Mouse (Mus musculus): ENCODE measurements at regions not wholly inside any gene's neighbourhood (a gene's known extent, or its start where the extent isn't known, plus 50 kb on each side); places are given as distances from the start of the nearest gene placed in this dataset.

DNA sequence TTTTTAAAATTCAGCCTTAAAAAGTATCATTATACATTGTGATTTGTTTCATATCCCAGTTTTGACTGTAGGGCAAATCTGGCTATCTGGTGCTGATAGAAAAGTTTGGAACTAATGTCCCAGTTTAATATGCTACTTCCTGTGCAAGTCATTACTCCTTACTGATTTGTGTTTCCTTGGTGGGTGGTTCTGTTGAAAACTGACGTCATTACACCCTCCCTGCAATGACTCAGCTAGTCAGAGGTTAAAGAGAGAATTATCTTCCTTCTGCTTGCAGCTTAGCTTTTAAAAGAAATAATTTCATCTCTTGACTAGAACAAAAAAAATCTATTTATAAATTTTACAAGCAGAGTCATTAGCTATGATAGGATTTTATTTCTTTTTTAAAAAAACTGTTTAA is 104.2 kb upstream of the Abcb5 start:
- 43% methylated on average over 1 of the region's 1 CpGs for WGBS
- Histone ChIP-seq H3K4me3 (replicated peaks) (no peak overlapping the region), H3K27ac (no peak overlapping the region), H3K36me3 (replicated peaks) (no peaks in the 10 kb centered on the region), H3K9ac (no peak overlapping the region), H3K4me1 (peaks cover 8% of the 10 kb centered on the region), H3K27me3 (no peaks in the 10 kb centered on the region; the same call in 1 of the 2 replicates), H3K4me2 (no peak overlapping the region), H3K9me3 (no peaks in the 10 kb centered on the region)
- ATAC-seq (ENCODE audit: low FRiP score), result no peak

- no peak for ATAC-seq (ENCODE audit: low FRiP score)
Observed at GRCm38 (mm10) chr12:119069747-119070146, 103.5 kb upstream of the Abcb5 start.

GRCm38 (mm10) chr12:119068079-119068478 is 101.9 kb upstream of the Abcb5 start:
- no peaks in the 10 kb centered on the region for H3K36me3 ChIP-seq (replicated peaks)
- H3K9ac ChIP-seq, result no peak overlapping the region
- H3K9me3 ChIP-seq, result no peaks in the 10 kb centered on the region
- no peaks in the 10 kb centered on the region for H3K4me1 ChIP-seq
- no peak overlapping the region for H3K27ac ChIP-seq
- H3K27me3 ChIP-seq, result no peaks in the 10 kb centered on the region; the same call in 1 of the 2 replicates
- no peak overlapping the region for H3K4me2 ChIP-seq
- 94% methylated on average over 2 of the region's 2 CpGs for WGBS
- no peak for ATAC-seq (ENCODE audit: low FRiP score)
- H3K4me3 ChIP-seq (replicated peaks), result no peak overlapping the region

More at GRCm38 (mm10) chr12:119069747-119070146, 103.5 kb upstream of the Abcb5 start:
- H3K27ac ChIP-seq, result no peak overlapping the region
- H3K27me3 ChIP-seq, result no peaks in the 10 kb centered on the region; the same call in 1 of the 2 replicates
- H3K4me1 ChIP-seq, result peaks cover 1% of the 10 kb centered on the region
- H3K9ac ChIP-seq, result no peak overlapping the region
- no peaks in the 10 kb centered on the region for H3K9me3 ChIP-seq
- 79% methylated on average over 3 of the region's 3 CpGs for WGBS
- no peaks in the 10 kb centered on the region for H3K36me3 ChIP-seq (replicated peaks)
- H3K4me3 ChIP-seq (replicated peaks), result no peak overlapping the region
- H3K4me2 ChIP-seq, result no peak overlapping the region

DNA sequence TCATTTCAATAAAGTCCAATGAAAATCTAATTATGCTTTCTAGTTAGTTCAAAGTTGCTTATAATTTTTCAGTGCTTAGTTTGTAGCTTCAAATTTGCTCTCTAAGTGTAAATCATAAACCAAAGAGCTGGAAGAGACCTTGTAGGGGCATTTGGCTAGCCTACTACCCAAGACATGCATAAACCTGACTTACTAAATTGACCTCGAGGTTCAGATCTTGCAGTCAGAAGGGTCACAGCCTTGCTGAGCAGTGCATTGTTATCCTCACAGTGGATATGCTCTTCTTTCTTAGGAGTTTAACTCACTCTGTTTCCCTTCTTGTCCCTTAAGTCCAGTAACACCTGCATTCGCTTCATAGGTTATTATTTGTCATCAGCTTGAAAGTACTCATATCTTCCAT is 96.7 kb upstream of the Abcb5 start:
- Histone ChIP-seq H3K36me3 (replicated peaks) (no peaks in the 10 kb centered on the region), H3K4me2 (no peak overlapping the region), H3K9ac (no peak overlapping the region), H3K9me3 (no peaks in the 10 kb centered on the region), H3K27me3 (no peaks in the 10 kb centered on the region; the same call in 1 of the 2 replicates), H3K4me1 (no peaks in the 10 kb centered on the region), H3K27ac (no peak overlapping the region), H3K4me3 (replicated peaks) (no peak overlapping the region)
- 79% methylated on average over 2 of the region's 2 CpGs for WGBS
- ATAC-seq (ENCODE audit: low FRiP score), result no peak

DNA sequence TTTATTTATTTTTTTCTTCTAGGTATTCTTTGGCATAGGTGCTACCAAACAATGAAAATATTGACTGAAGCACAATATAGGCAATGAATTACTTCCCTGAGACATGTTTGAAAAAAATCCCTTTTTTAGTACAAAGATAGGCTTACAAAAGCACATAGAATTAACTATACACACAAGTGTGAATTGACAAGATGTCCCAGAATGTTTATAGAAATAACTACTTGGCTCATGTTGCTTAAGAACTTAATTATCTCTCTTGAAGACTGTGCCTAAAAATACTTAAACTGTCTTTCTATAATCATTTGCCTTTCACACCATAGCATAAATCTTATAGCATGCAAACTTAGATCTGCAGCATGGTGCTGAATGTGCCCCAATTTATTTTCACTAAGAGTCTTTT is 96.3 kb upstream of the Abcb5 start:
- H3K27ac ChIP-seq, result no peak overlapping the region
- no peak overlapping the region for H3K4me3 ChIP-seq (replicated peaks)
- H3K27me3 ChIP-seq, result no peaks in the 10 kb centered on the region
- ATAC-seq (ENCODE audit: low FRiP score), result no peak
- no peaks in the 10 kb centered on the region for H3K36me3 ChIP-seq (replicated peaks)
- no peak overlapping the region for H3K9ac ChIP-seq
- no peak overlapping the region for H3K4me2 ChIP-seq
- H3K4me1 ChIP-seq, result no peaks in the 10 kb centered on the region
- no peaks in the 10 kb centered on the region for H3K9me3 ChIP-seq

- Histone ChIP-seq H3K36me3 (replicated peaks) (no peaks in the 10 kb centered on the region), H3K9ac (no peak overlapping the region), H3K4me2 (no peak overlapping the region), H3K9me3 (no peaks in the 10 kb centered on the region), H3K4me3 (replicated peaks) (no peak overlapping the region), H3K27ac (no peak overlapping the region), H3K27me3 (no peaks in the 10 kb centered on the region), H3K4me1 (no peaks in the 10 kb centered on the region)
- 39% methylated on average over 3 of the region's 3 CpGs for WGBS
- ATAC-seq (ENCODE audit: low FRiP score), result peak; percentile 14; the same call in 1 of the 2 replicates
Observed at GRCm38 (mm10) chr12:119054560-119054959, 88.3 kb upstream of the Abcb5 start.

DNA sequence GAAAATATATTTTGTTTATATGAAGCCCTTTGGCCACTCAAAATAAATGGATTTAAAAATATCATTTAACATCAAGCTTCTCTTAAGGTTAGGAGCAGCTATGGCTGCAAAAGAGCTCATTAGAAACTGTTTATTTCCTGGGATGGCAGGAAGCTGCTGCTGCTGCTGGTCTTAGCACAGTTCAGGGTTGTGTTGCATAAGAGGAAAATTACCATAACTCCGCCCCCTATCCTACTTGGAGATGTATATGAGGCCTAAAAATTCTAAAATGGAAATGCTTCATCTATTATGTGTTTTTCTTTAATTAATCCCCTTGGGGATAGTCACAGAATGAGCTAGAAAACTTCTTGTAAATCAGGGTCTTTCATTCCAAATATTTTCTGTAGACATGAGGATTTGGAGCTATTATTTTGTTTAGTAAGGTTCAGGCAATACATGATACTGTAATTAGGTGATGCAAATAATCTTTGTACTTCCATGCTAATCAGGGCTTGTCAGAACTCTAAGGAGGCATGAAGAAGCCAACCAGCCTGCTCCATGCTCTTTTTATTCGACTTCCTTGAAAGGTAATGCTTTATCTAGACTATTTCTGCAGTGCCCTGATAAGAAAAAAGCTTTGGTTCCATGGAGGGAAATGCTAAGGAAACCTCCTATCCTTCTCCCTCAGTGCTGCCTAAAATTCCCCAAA is 85.6 kb upstream of the Abcb5 start:
- Histone ChIP-seq H3K4me1 (no peaks in the 10 kb centered on the region), H3K9me3 (no peaks in the 10 kb centered on the region), H3K36me3 (replicated peaks) (no peaks in the 10 kb centered on the region), H3K4me3 (replicated peaks) (no peak overlapping the region), H3K27ac (no peak overlapping the region), H3K9ac (no peak overlapping the region), H3K27me3 (no peaks in the 10 kb centered on the region), H3K4me2 (no peak overlapping the region)
- ATAC-seq (ENCODE audit: low FRiP score), result no peak
- WGBS, result 54% methylated on average over 2 of the region's 2 CpGs

DNA sequence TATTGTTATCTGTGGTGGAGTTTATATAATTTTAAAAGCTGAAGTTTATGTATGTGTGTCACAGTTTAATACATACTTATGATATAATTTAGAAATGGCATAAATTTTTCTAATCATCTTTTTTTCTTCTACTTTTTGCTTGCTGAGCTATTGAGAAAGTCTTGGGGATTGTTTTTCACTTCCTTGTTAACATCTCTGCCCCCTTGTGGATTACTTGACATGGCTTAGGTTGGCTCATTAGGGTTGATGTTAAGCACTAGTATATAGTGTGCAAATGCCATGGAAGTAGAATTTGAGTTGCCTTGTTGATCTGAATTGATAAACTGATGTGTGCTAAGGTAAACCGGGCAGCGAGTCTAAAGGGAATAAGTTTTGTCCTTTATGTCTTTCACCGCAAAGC is 72.1 kb upstream of the Abcb5 start:
- Histone ChIP-seq H3K36me3 (replicated peaks) (no peaks in the 10 kb centered on the region), H3K27ac (no peak overlapping the region), H3K9ac (no peak overlapping the region), H3K4me1 (no peaks in the 10 kb centered on the region), H3K4me2 (no peak overlapping the region), H3K9me3 (no peaks in the 10 kb centered on the region), H3K4me3 (replicated peaks) (no peak overlapping the region), H3K27me3 (no peaks in the 10 kb centered on the region)
- WGBS, result 96% methylated on average over 3 of the region's 3 CpGs
- ATAC-seq (ENCODE audit: low FRiP score), result no peak

DNA sequence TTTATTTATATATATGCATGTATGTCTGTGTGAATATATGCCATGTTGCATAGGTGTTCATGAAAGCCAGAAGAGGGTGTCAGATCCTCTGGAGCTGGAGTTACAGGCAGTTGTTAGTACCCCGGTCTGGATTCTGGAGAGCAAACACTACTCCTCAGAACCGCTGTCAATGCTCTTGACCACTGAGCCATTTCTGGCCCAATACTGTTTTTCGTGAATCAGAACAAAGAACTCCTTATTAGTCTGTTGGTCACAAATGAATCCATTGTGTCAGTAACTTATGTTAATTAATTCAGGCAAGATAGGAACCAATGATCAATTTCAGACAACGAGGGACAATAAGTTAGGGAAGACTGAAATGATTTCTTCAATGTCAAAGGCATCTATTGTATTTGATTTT is 68.6 kb upstream of the Abcb5 start:
- H3K9me3 ChIP-seq, result no peaks in the 10 kb centered on the region
- H3K4me1 ChIP-seq, result no peaks in the 10 kb centered on the region
- no peaks in the 10 kb centered on the region for H3K36me3 ChIP-seq (replicated peaks)
- ATAC-seq (ENCODE audit: low FRiP score), result no peak
- H3K27ac ChIP-seq, result no peak overlapping the region
- no peak overlapping the region for H3K4me3 ChIP-seq (replicated peaks)
- H3K27me3 ChIP-seq, result no peaks in the 10 kb centered on the region
- no peak overlapping the region for H3K9ac ChIP-seq
- no peak overlapping the region for H3K4me2 ChIP-seq
- WGBS, result 68% methylated on average over 4 of the region's 4 CpGs

- H3K4me1 ChIP-seq, result no peaks in the 10 kb centered on the region; the same call in 1 of the 2 replicates
- no peak overlapping the region for H3K27ac ChIP-seq
- no peaks in the 10 kb centered on the region for H3K36me3 ChIP-seq (replicated peaks)
- no peak for ATAC-seq (ENCODE audit: low FRiP score)
- no peak overlapping the region for H3K4me3 ChIP-seq (replicated peaks)
- 63% methylated on average over 2 of the region's 2 CpGs for WGBS
- H3K27me3 ChIP-seq, result no peaks in the 10 kb centered on the region
- H3K9me3 ChIP-seq, result no peaks in the 10 kb centered on the region
- no peak overlapping the region for H3K9ac ChIP-seq
- no peak overlapping the region for H3K4me2 ChIP-seq
Observed at GRCm38 (mm10) chr12:119028711-119029110, 62.5 kb upstream of the Abcb5 start.

GRCm38 (mm10) chr12:119028161-119028560 is 61.9 kb upstream of the Abcb5 start:
- no peak overlapping the region for H3K4me3 ChIP-seq (replicated peaks)
- ATAC-seq (ENCODE audit: low FRiP score), result no peak
- no peaks in the 10 kb centered on the region for H3K27me3 ChIP-seq
- 45% methylated on average over 2 of the region's 2 CpGs for WGBS
- no peaks in the 10 kb centered on the region for H3K36me3 ChIP-seq (replicated peaks)
- no peaks in the 10 kb centered on the region for H3K9me3 ChIP-seq
- H3K4me1 ChIP-seq, result no peaks in the 10 kb centered on the region; the same call in 1 of the 2 replicates
- H3K9ac ChIP-seq, result no peak overlapping the region
- no peak overlapping the region for H3K4me2 ChIP-seq
- H3K27ac ChIP-seq, result no peak overlapping the region

GRCm38 (mm10) chr12:119027701-119028100 is 61.5 kb upstream of the Abcb5 start:
- no peaks in the 10 kb centered on the region for H3K36me3 ChIP-seq (replicated peaks)
- no peaks in the 10 kb centered on the region for H3K9me3 ChIP-seq
- no peak overlapping the region for H3K27ac ChIP-seq
- no peak for ATAC-seq (ENCODE audit: low FRiP score)
- H3K9ac ChIP-seq, result no peak overlapping the region
- no peak overlapping the region for H3K4me3 ChIP-seq (replicated peaks)
- 60% methylated on average over 4 of the region's 4 CpGs for WGBS
- no peaks in the 10 kb centered on the region for H3K27me3 ChIP-seq
- no peak overlapping the region for H3K4me2 ChIP-seq
- H3K4me1 ChIP-seq, result no peaks in the 10 kb centered on the region; the same call in 1 of the 2 replicates

DNA sequence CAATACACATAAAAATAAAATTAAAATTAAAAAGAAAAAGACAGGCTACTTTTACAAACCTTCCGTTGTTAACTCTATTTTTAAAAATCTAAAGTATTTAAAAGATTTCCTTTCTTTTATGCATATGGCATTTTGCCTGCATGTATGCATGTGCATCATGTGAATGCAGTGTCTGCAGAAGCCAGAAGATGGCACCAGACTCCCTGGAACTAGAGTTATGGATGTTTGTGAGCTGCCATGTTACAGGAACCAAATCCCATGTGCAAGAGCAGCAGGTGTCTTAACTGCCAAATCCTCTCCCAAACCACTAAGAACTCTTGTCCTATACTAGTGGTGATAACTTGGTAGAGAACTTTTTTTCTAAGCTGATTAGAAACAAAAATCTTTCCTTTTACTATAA is 60.1 kb upstream of the Abcb5 start:
- Histone ChIP-seq H3K27me3 (no peaks in the 10 kb centered on the region), H3K4me2 (no peak overlapping the region), H3K9ac (no peak overlapping the region), H3K36me3 (replicated peaks) (no peaks in the 10 kb centered on the region), H3K27ac (no peak overlapping the region), H3K9me3 (no peaks in the 10 kb centered on the region), H3K4me1 (no peaks in the 10 kb centered on the region; the same call in 1 of the 2 replicates), H3K4me3 (replicated peaks) (no peak overlapping the region)
- 0 out of 2 replicates have a peak, but pooled peaks have one; percentile 58 for ATAC-seq (ENCODE audit: low FRiP score)
- WGBS, result 60% methylated on average over 1 of the region's 1 CpGs
